Mouse (Mus musculus) thymus, adult 2 months (tissue): Measurements from ENCODE around the gene Ehd1. TPM values are rescaled to one million over a fixed set of nuclear protein-coding genes. Genes with fewer than 3 reads are reported as not detected.

Experiments used
- DNase-seq: peaks from one replicate; pipeline ENCODE4 v3.0.0; 2021
- H3K27ac ChIP-seq: fragments of 200-500 bp; 2 replicates; pipeline ENCODE4 v1.5.1; 2012; ENCODE audit warnings: low read length, control low read depth; ENCODE audit not compliant: control insufficient read depth, insufficient read depth
- H3K27me3 ChIP-seq: fragments of 200-500 bp; 2 replicates; pipeline ENCODE4 v1.6.1; 2012; ENCODE audit warnings: mild to moderate bottlenecking, low read length, moderate library complexity, mixed read lengths; ENCODE audit not compliant: control insufficient read depth, insufficient read depth
- H3K36me3 ChIP-seq: fragments of 200-500 bp; 2 replicates; pipeline ENCODE4 v1.6.1; 2012; ENCODE audit warnings: mild to moderate bottlenecking, low read length, moderate library complexity; ENCODE audit not compliant: control insufficient read depth, insufficient read depth
- H3K4me1 ChIP-seq: fragments of 200-500 bp; replicated peaks from 2 replicates; pipeline ENCODE4 v1.6.1; 2012; ENCODE audit warnings: low read length; ENCODE audit not compliant: control insufficient read depth, insufficient read depth
- H3K4me3 ChIP-seq: fragments of 200-500 bp; 2 replicates; pipeline ENCODE4 v1.5.1; 2012; ENCODE audit warnings: mild to moderate bottlenecking, low read length, control low read depth, moderate library complexity; ENCODE audit not compliant: control insufficient read depth, insufficient read depth
- CTCF ChIP-seq: fragments of 200-500 bp; IDR thresholded peaks from 2 replicates; pipeline ENCODE4 v1.5.1; 2012; ENCODE audit warnings: mild to moderate bottlenecking, control low read depth, low read length, moderate library complexity, borderline replicate concordance; ENCODE audit not compliant: control insufficient read depth, poor library complexity, insufficient read depth; ENCODE audit errors: extremely low read depth
- POLR2A ChIP-seq: fragments of 200-500 bp; IDR thresholded peaks from 2 replicates; pipeline ENCODE4 v1.6.1; 2012; ENCODE audit warnings: mild to moderate bottlenecking, low read length, control low read depth, moderate library complexity; ENCODE audit not compliant: control insufficient read depth, poor library complexity, insufficient read depth; ENCODE audit errors: extremely low read depth
- WGBS: fragments of 180-500 bp; shearing (Covaris S2); methylation state at CpG from one replicate; pipeline ENCODE4 v1.1.7; 2018; 5-methylcytosine and 5-hydroxymethylcytosine counted together
- polyA plus RNA-seq: library from polyadenylated mRNA; depleted of rRNA; stranded (reverse); fragments of >200 nt; gene quantifications from 2 replicates; pipeline ENCODE4 v1.2.3, GENCODE M21; 2012

The Ehd1 gene
- polyA plus RNA-seq, 1 experiment = 141 TPM

GRCm38 (mm10) chr19:6264945-6265344 lies 11.6 kb upstream of the Ehd1 start:
- Histone ChIP-seq H3K4me3 (no peak overlapping the region), H3K27ac (no peak overlapping the region), H3K27me3 (no peaks in the 10 kb centered on the region), H3K4me1 (no peaks in the 10 kb centered on the region), H3K36me3 (no peaks in the 10 kb centered on the region)
- no peak for TF ChIP-seq POLR2A
- no peak for DNase-seq
- WGBS = 86% methylated on average over 8 of the region's 8 CpGs

GRCm38 (mm10) chr19:6265727-6266182 lies 10.8 kb upstream of the Ehd1 start:
- Histone ChIP-seq H3K36me3 (no peaks in the 10 kb centered on the region), H3K4me1 (no peaks in the 10 kb centered on the region), H3K27ac (no peak overlapping the region), H3K27me3 (no peaks in the 10 kb centered on the region), H3K4me3 (no peak overlapping the region)
- TF ChIP-seq CTCF = no peak
- no peak for TF ChIP-seq POLR2A
- WGBS = 87% methylated on average over 6 of the region's 6 CpGs
- no peak for DNase-seq

DNA sequence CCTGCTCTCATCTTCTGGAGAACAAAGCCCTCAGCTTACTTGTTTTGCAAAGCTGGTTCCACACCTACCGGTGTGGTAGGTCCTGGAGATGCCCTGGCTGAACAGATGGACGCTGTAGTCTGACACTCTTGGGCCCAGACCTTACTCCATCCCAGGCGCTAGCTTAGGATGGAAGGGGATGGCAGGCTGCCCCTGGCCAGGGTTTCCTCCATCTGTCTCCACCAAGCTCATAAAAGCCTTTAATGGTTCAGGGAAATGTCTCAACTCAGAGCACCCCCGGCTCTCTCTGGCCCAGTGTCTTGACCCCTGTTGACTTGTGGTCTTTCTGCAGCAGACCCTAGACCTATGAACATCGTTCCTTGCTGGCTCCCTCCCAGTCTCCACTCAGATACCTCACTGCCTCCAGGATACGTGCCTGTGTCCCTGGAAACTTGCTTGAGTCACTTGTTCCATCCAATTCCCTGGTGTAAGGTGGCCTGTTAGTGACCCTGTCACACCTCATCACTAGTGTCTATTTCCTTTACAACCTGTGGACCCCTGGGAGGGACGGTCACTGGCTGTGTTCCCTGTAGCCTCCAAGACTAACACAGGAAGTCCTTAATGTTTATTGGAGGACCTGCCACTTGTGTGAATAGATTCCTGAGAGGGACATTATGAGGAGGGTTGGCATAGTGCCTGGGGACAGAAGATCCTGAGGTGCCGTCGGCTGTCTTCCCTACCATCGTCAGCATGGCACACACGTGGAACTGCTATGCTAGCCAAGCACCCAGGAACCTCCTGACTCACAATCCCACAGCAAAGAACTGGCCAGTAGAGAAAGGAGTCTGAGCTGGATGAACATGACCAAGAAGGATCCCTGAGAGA lies 9.0 kb upstream of the Ehd1 start:
- no peak for DNase-seq
- H3K36me3 ChIP-seq = no peaks in the 10 kb centered on the region
- WGBS = 74% methylated on average over 11 of the region's 11 CpGs
- no peak overlapping the region for H3K4me3 ChIP-seq
- TF ChIP-seq POLR2A (no peak), CTCF (no peak)
- H3K27ac ChIP-seq = no peak overlapping the region
- no peaks in the 10 kb centered on the region for H3K4me1 ChIP-seq
- no peaks in the 10 kb centered on the region for H3K27me3 ChIP-seq

- 14% methylated on average over 8 of the region's 8 CpGs for WGBS
- Histone ChIP-seq H3K27me3 (no peaks in the 10 kb centered on the region), H3K36me3 (no peaks in the 10 kb centered on the region), H3K4me3 (no peak overlapping the region), H3K27ac (no peak overlapping the region), H3K4me1 (no peaks in the 10 kb centered on the region)
- TF ChIP-seq CTCF (peak; percentile 91), POLR2A (no peak)
- DNase-seq = peak; percentile 90
Observed at GRCm38 (mm10) chr19:6268170-6268528, 8.4 kb upstream of the Ehd1 start.

DNA sequence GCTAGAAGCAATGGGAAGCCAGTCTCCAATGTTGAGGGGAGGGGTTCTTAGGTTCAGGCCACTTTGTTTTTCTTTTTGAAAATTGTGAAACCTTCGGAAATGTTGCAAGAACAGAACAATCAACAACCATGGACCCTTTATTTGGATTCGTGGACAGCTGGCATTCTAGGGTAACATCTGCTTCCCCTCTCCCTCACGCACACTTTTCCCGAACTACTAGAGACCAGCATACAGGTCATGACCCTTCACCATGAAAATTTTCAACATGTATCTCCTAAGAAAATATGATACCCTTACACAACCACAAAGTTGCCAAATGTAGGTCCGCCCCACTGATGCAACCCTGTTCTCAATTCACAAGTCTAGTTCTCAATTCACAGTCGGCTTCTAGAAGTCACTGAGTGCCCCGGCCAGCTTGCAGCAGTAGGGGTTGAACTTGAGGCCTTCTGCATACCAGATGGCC lies 7.8 kb upstream of the Ehd1 start:
- no peak overlapping the region for H3K27ac ChIP-seq

GRCm38 (mm10) chr19:6269798-6270475 lies 6.6 kb upstream of the Ehd1 start:
- TF ChIP-seq POLR2A = no peak
- TF ChIP-seq CTCF = no peak
- DNase-seq = no peak
- no peaks in the 10 kb centered on the region for H3K4me1 ChIP-seq
- H3K27me3 ChIP-seq = no peaks in the 10 kb centered on the region
- 96% methylated on average over 8 of the region's 8 CpGs for whole genome bisulfite sequencing
- H3K4me3 ChIP-seq = no peak overlapping the region
- no peak overlapping the region for H3K27ac ChIP-seq
- H3K36me3 ChIP-seq = no peaks in the 10 kb centered on the region

More for the DNA sequence above, 7.8 kb upstream of the Ehd1 start:
- no peak overlapping the region for H3K4me3 ChIP-seq
- no peak for DNase-seq
- TF ChIP-seq POLR2A (no peak), CTCF (no peak)
- WGBS = 89% methylated on average over 7 of the region's 7 CpGs
- no peaks in the 10 kb centered on the region for H3K4me1 ChIP-seq
- no peaks in the 10 kb centered on the region for H3K36me3 ChIP-seq
- H3K27me3 ChIP-seq = no peaks in the 10 kb centered on the region

DNA sequence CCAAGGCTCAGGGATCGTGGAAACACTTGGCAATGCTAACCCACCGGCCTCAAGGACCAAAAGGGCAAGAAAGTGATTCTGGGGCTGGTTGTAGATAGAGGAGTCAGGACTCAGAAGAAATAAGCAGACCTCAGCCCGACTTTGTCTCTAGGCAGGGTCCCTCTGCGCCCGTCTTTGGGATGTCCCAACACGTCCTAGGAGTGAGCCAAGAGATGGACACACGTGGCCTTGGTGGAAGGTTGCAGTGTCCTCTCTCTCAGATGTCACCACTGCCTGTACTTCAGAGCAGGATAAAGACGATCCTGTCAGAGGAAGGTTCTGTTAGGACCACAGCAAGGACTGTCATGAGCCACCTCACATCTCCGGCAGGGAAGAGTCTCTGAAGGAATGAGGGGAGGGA lies 5.9 kb upstream of the Ehd1 start:
- Histone ChIP-seq H3K27me3 (no peaks in the 10 kb centered on the region), H3K4me3 (no peak overlapping the region), H3K36me3 (no peaks in the 10 kb centered on the region), H3K27ac (no peak overlapping the region), H3K4me1 (peaks cover 2% of the 10 kb centered on the region)
- DNase-seq = no peak
- no peak for TF ChIP-seq CTCF
- TF ChIP-seq POLR2A = no peak
- WGBS = 92% methylated on average over 9 of the region's 9 CpGs
